Mouse (Mus musculus) gastrocnemius, adult 18-20 months (tissue): ENCODE data around the gene Mrm2. TPM values are rescaled to one million over a fixed set of nuclear protein-coding genes. Genes with fewer than 3 reads are reported as not detected.

Experiments
- total RNA-seq, 2 experiments: library from RNA; stranded (reverse); gene quantifications; 2 replicates each; pipeline ENCODE4 v1.2.3; 2021

Gene Mrm2
- total RNA-seq, 2 experiments from 2014 or later: 5.8 to 6.2 TPM

Other genes starting within 250 kb of the Mrm2 start
- gene Mad1l1, start 10.3 kb downstream of the Mrm2 start, total RNA-seq: 1 to 10 TPM; 7.0 to 7.2 TPM
- gene Nudt1, start 10.2 kb downstream of the Mrm2 start, total RNA-seq: 1 to 10 TPM; 4.8 to 6.4 TPM
- 10 to 100 TPM in 1 of 2 experiments, 1 to 10 TPM in 1; 8.0 to 10.7 TPM for gene Snx8, start 57.4 kb upstream of the Mrm2 start, total RNA-seq
- 10 to 100 TPM; 78.9 to 84.5 TPM for gene Eif3b, start 87.4 kb upstream of the Mrm2 start, total RNA-seq
- not detected for gene Gm4869, start 113.7 kb upstream of the Mrm2 start, total RNA-seq
- 1 to 10 TPM; 4.2 to 5.0 TPM for gene Chst12, start 173.7 kb upstream of the Mrm2 start, total RNA-seq
- gene Grifin, start 233.2 kb upstream of the Mrm2 start, total RNA-seq: not detected